Mouse (Mus musculus) heart, embryonic 16.5 days (tissue): ENCODE measurements around the gene C2cd6. TPM values are rescaled to one million over a fixed set of nuclear protein-coding genes. Genes with fewer than 3 reads are reported as not detected.

ENCODE experiments used
- polyA plus RNA-seq: library from polyadenylated mRNA; unstranded; fragments of >200 nt; fragmentation: Nextera tagmentation; extraction: Ambion mirVana; gene quantifications from 2 replicates; pipeline ENCODE4 v1.2.1, GENCODE M21; 2015

The C2cd6 gene
- polyA plus RNA-seq, 1 experiment from 2014 or later: not detected

Other genes starting within 250 kb of the C2cd6 start
- 29.5 and 37.2 TPM in 2 replicates for gene Trak2, start 121.5 kb downstream of the C2cd6 start, polyA plus RNA-seq
- gene Stradb, start 121.4 kb downstream of the C2cd6 start, polyA plus RNA-seq: 25.9 and 26.1 TPM in 2 replicates
- gene Tmem237, start 25.5 kb upstream of the C2cd6 start, polyA plus RNA-seq: 13.5 and 15.4 TPM in 2 replicates
- 0.74 and 1.7 TPM in 2 replicates for gene Mpp4, start 68.5 kb upstream of the C2cd6 start, polyA plus RNA-seq
- 6.8 and 7.2 TPM in 2 replicates for gene Als2, start 142.3 kb upstream of the C2cd6 start, polyA plus RNA-seq
- 0.62 TPM in 1 of 2 replicates, not detected in the other for gene Cdk15, start 162.0 kb upstream of the C2cd6 start, polyA plus RNA-seq